Mouse (Mus musculus) midbrain, embryonic 10.5 days (tissue): ENCODE data around the gene Tle4. TPM values are rescaled to one million over a fixed set of nuclear protein-coding genes. Genes with fewer than 3 reads are reported as not detected.

Experiments used
- DNase-seq: peaks from one replicate; pipeline ENCODE4 v3.0.0-alpha.2; 2017; ENCODE audit warnings: low spot score
- H3K27ac ChIP-seq: fragments of 300-500 bp; sonication (generic); replicated peaks from 2 replicates; pipeline ENCODE4 v1.5.1; 2016; ENCODE audit warnings: mild to moderate bottlenecking
- H3K27me3 ChIP-seq: fragments of 300-500 bp; sonication (generic); 2 replicates; pipeline ENCODE4 v1.6.1; 2016; ENCODE audit warnings: low read depth, mild to moderate bottlenecking; ENCODE audit not compliant: poor library complexity, severe bottlenecking
- H3K36me3 ChIP-seq: fragments of 300-500 bp; sonication (generic); 2 replicates; pipeline ENCODE4 v1.6.1; 2016; ENCODE audit warnings: mild to moderate bottlenecking, moderate library complexity
- H3K4me1 ChIP-seq: fragments of 300-500 bp; sonication (generic); 2 replicates; pipeline ENCODE4 v1.6.1; 2016
- H3K4me3 ChIP-seq: fragments of 300-500 bp; sonication (generic); 2 replicates; pipeline ENCODE4 v1.5.1; 2016; ENCODE audit warnings: mild to moderate bottlenecking, moderate library complexity
- H3K9me3 ChIP-seq: fragments of 300-500 bp; sonication (generic); replicated peaks from 2 replicates; pipeline ENCODE4 v1.6.1; 2016; ENCODE audit warnings: mild to moderate bottlenecking
- WGBS: fragments of 180-500 bp; shearing (Covaris S2); methylation state at CpG from one replicate; pipeline ENCODE4 v1.1.7; 2016; 5-methylcytosine and 5-hydroxymethylcytosine counted together
- polyA plus RNA-seq: library from polyadenylated mRNA; unstranded; fragments of >200 nt; fragmentation: Nextera tagmentation; extraction: Ambion mirVana; gene quantifications from 2 replicates; pipeline ENCODE4 v1.2.1, GENCODE M21; 2016

Tle4 gene
- polyA plus RNA-seq, 1 experiment from 2014 or later: 19.0 TPM

DNA sequence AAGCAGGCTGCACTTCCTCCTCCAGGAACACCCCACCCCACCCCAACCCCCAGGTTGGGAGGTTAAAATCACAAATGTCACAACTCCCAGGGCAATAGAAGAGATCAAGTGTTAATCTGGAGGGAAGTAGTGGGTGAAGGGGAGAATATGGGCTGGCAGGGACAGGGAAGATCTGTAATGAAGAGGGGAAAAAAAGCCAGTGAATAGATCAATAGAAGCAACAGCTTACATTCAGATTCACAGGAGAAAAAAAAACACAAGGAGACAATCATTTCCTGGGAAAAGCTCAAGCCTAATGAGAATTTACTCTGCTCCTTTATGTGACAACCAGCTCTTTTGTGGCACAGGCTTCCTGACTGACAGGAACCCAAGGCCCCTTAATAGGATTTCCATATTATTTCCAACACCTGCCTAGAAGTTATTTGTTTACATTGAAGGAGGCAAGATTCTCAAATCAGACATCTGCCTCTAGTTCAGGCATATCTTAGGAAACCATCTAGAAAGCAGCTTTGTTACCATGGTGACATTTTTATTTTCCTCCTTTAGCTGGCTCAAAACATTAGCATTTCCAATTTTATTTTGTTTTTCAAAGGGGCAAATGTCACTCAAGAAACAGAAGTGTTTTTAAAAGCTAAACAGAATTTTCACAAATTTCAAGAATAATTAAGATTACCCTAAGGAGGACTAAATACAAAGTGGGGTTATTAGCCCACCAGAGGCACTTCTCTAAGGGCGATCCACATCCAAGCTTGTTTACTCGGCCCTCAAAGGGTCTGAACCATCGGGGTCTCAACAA, 90.8 kb downstream of the Tle4 start:
- H3K27ac ChIP-seq: 0 out of 2 replicates have a peak overlapping the region, but pooled peaks have one; percentile 1
- H3K4me3 ChIP-seq: no peak overlapping the region
- H3K27me3 ChIP-seq: peaks cover 81% of the 10 kb centered on the region
- H3K36me3 ChIP-seq: peaks cover 17% of the 10 kb centered on the region
- 18% methylated on average over 3 of the region's 3 CpGs for WGBS
- H3K4me1 ChIP-seq: peaks cover 77% of the 10 kb centered on the region
- H3K9me3 ChIP-seq: 0 out of 2 replicates have a peak, but pooled peaks cover 3% of the 10 kb centered on the region
- DNase-seq: peak; percentile 65

DNA sequence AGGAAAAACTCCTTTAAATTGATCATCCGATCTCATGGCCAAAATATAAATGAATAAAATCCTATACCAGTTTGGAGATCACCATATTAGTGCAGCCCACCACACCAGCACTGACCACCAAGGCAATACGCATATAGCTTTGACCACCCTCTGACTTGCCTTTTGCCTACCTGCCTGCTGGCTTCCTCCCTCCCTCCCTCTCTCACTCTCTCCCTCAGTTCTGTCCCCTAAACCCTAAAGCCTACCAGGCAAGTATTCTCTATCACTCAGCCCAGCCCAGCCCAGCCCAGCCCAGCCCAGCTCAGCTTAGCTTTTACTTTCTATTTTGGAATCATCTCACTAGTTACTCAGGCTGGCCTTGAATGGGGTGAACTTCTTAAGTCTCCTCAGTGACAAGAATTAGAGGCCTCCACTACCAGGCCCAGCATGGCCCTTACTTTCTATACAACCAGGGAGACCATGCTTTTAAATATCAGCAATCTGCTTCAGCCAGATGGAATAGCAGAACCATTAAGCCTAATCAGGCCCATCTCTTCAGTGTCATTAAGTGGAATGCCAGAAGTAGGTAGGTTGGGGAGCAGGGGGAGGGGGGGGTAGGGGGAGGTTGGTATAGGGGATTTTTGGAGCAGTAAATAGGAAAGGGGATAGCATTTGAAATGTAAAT, 91.8 kb downstream of the Tle4 start:
- no peak for DNase-seq
- Histone ChIP-seq H3K27ac (peak overlapping the region; percentile 52; the same call in 1 of the 2 replicates), H3K4me3 (no peak overlapping the region), H3K9me3 (0 out of 2 replicates have a peak, but pooled peaks cover 3% of the 10 kb centered on the region), H3K36me3 (peaks cover 9% of the 10 kb centered on the region), H3K4me1 (peaks cover 87% of the 10 kb centered on the region), H3K27me3 (peaks cover 81% of the 10 kb centered on the region)
- WGBS: 61% methylated on average over 2 of the region's 2 CpGs

DNA sequence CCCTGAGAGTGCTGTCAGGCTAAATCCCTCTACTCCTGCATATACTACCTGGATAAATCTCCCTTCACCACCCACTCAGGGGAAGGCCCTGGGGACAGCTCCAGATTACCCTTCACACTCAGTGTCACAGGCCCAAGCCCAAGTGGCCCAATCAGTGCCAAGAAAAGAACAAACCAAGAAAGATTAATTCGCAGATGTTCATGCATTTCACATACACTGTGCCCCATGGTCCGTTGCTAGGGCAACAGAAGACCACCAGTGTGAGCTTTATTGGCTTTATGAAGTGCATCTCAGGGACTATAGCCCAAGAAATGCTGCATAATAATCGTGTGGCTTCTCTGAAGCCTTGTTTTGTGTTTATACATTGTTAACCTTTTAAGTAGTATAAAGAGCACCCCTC, 92.5 kb downstream of the Tle4 start:
- H3K27me3 ChIP-seq: peaks cover 81% of the 10 kb centered on the region

DNA sequence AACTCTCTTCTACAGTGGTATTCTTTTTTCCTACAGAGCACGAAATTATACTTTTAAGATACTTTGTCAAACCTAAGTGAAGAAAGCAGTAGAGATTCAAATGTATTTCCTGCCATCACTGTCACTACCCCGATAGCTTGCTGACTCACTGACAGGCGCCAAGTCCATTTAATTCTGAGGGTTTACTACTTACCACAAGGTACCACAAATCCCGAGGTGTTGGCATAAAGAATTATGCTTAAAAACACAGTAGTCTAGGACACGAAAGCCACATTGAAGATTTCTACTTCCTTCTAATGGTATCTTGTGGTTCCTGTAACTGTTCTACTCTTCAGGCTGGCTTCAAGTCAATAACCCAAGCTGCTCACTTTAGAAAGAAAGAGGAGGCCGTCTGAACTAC, 94.0 kb downstream of the Tle4 start:
- WGBS: 85% methylated on average over 6 of the region's 6 CpGs
- Histone ChIP-seq H3K4me1 (peaks cover 100% of the 10 kb centered on the region), H3K27me3 (peaks cover 81% of the 10 kb centered on the region)

More for the DNA sequence above, 92.5 kb downstream of the Tle4 start:
- Histone ChIP-seq H3K27ac (0 out of 2 replicates have a peak overlapping the region, but pooled peaks have one; percentile 52), H3K36me3 (peaks cover 4% of the 10 kb centered on the region), H3K9me3 (0 out of 2 replicates have a peak, but pooled peaks cover 3% of the 10 kb centered on the region), H3K4me1 (peaks cover 93% of the 10 kb centered on the region), H3K4me3 (peak overlapping the region; percentile 4; the same call in 1 of the 2 replicates)
- DNase-seq: no peak
- 37% methylated on average over 3 of the region's 3 CpGs for WGBS

DNA sequence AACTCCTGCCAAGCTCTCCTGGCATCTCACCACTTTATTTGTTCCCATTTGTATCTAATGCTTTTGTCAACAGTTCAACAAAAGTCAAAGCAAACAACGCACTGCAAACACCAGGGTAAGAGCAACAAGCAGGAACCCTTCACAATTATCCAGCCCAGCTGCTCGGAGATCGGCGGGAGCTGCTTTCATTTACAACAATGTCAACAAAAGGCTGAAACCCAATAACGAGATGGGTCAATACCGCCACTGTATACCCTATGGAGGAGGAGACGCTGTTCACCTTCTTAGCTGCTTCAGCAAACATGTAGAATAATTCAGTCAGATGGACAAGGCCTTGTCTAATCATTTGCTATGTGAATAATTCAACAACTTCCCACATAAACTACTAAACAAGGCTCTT, 95.6 kb downstream of the Tle4 start:
- DNase-seq: no peak
- 0 out of 2 replicates have a peak overlapping the region, but pooled peaks have one; percentile 1 for H3K4me3 ChIP-seq
- H3K27me3 ChIP-seq: peaks cover 89% of the 10 kb centered on the region
- no peak overlapping the region for H3K27ac ChIP-seq
- no peaks in the 10 kb centered on the region for H3K36me3 ChIP-seq
- WGBS: 13% methylated on average over 7 of the region's 7 CpGs
- no peaks in the 10 kb centered on the region for H3K9me3 ChIP-seq
- H3K4me1 ChIP-seq: peaks cover 95% of the 10 kb centered on the region

More for the DNA sequence above, 94.0 kb downstream of the Tle4 start:
- DNase-seq: no peak
- Histone ChIP-seq H3K36me3 (no peaks in the 10 kb centered on the region), H3K4me3 (no peak overlapping the region), H3K27ac (no peak overlapping the region), H3K9me3 (no peaks in the 10 kb centered on the region)

DNA sequence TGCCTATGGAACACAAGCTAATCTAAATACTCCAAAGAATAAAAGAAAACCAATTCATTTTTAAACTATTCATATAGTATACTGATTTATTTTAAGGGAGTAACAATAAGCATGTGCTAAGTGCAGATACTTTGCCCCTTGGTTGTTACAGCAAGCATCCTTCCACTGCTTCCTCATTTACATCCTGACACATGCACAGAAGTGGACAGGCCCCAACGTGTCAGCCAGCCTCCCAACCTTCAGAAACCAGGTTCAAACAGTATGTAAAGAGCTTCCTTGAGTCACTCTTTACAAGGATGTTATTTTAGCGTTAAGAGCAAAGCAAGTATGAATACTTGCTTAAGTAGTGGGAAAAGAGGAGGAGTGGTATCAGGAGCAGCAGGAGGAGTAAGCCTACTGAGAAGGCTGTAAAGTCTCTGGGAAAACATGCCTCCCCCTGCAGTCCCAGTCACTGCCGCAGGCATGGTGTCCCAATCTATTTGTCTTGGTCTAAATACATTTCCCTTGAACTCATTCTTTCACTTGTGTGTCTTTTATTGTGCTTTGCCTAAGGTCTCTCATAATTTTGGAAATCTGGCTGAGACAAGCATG, 97.9 kb downstream of the Tle4 start:
- H3K4me3 ChIP-seq: no peak overlapping the region
- no peaks in the 10 kb centered on the region for H3K9me3 ChIP-seq
- H3K4me1 ChIP-seq: peaks cover 74% of the 10 kb centered on the region
- no peak overlapping the region for H3K27ac ChIP-seq
- WGBS: 24% methylated on average over 3 of the region's 3 CpGs
- no peak for DNase-seq
- 0 out of 2 replicates have a peak, but pooled peaks cover 3% of the 10 kb centered on the region for H3K36me3 ChIP-seq
- H3K27me3 ChIP-seq: peaks cover 87% of the 10 kb centered on the region

DNA sequence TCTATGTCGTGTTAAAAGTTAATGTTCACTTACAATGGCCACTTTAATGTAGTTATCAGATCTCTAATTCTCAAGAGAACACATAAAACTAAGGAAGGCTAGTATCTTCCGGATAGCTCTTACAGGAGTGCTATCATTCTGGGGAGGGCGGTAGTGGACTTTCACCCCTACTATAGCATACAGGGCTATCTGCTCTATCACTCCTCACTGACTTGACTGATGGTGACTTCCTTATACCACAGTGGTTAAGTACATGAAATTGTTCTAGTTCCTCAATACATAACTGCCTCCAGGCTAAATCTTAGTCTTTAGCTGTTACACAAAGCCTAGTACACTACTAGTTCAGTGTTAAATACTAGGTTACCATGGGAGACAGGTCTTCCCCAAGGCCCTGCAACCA, 104.8 kb downstream of the Tle4 start:
- no peak for DNase-seq
- H3K27me3 ChIP-seq: peaks cover 27% of the 10 kb centered on the region
- peaks cover 9% of the 10 kb centered on the region; the same call in 1 of the 2 replicates for H3K36me3 ChIP-seq
- peaks cover 9% of the 10 kb centered on the region; the same call in 1 of the 2 replicates for H3K4me1 ChIP-seq
- H3K9me3 ChIP-seq: no peaks in the 10 kb centered on the region
- 90% methylated on average over 3 of the region's 3 CpGs for WGBS
- no peak overlapping the region for H3K4me3 ChIP-seq
- no peak overlapping the region for H3K27ac ChIP-seq

DNA sequence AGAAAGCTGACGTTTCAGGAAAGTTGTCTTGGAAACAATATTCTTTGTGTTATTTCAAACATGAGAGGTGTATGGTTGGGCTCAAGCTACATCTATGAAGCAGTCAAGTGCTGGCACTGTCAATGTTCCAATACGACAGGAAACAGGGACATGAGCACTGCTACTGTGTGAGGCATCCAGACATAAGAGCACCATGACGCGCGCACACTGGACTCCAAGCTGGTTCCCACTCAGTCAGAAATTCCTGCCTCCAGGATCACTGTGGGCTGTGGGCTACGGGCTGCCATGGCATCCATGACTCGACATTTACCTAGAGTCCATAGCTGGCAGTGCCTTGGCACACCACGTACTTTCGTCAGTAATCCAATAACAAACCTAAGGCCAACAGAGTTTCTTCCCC, 110.7 kb downstream of the Tle4 start:
- Histone ChIP-seq H3K36me3 (no peaks in the 10 kb centered on the region; the same call in 1 of the 2 replicates), H3K27ac (no peak overlapping the region), H3K4me1 (peaks cover 14% of the 10 kb centered on the region), H3K27me3 (no peaks in the 10 kb centered on the region; the same call in 1 of the 2 replicates), H3K9me3 (no peaks in the 10 kb centered on the region), H3K4me3 (no peak overlapping the region)
- DNase-seq: no peak
- 85% methylated on average over 9 of the region's 9 CpGs for WGBS

DNA sequence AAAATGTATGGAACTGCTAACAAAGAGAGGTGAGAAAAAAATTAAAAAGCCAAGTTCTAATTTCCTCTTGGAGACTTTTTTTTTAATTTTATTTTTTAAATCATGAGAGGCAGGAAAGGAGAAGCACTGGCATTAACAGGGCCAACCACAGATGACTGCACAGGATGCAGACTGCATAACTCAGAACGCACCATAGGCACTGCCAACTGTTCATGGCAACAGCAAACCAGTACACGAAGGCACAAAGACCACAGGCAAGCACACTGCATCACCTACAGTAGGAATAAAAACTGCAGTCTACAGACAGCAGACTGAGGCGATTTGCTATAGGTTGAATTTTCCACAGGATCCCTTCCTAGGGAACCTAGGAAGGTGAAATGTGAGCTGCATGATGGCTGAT, 112.7 kb downstream of the Tle4 start:
- 93% methylated on average over 3 of the region's 3 CpGs for WGBS
- H3K4me1 ChIP-seq: peaks cover 22% of the 10 kb centered on the region

DNA sequence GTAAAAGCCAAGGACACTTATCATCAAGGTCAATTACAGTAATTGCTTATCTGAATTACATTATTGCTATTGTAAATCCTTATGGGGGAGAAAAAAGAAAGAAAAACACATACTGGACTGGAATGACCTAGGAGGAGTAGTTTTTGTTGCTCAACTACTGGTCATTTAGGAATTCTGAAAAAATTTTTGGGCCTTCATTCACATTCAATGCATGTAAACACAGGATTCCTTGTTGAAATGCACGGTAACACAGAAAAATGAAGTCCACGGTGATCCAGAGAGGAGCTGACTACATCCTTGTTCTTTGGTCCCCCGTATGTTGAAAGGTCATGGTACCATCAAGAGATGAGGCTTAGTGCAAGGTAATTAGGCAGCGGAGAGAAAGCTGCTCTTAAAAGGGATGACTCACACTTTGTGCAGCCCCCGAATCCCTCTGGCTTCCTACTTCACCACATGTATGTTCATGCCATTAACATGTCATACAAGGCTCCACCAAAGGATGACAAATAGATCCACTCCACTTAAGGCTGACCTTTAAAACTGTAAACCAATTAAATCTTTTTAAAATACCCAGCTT, 115.2 kb downstream of the Tle4 start:
- H3K27me3 ChIP-seq: no peaks in the 10 kb centered on the region; the same call in 1 of the 2 replicates
- no peak overlapping the region for H3K4me3 ChIP-seq
- H3K27ac ChIP-seq: no peak overlapping the region
- 76% methylated on average over 5 of the region's 5 CpGs for WGBS
- DNase-seq: no peak
- no peaks in the 10 kb centered on the region for H3K9me3 ChIP-seq
- H3K36me3 ChIP-seq: no peaks in the 10 kb centered on the region
- peaks cover 29% of the 10 kb centered on the region for H3K4me1 ChIP-seq

More for the DNA sequence above, 112.7 kb downstream of the Tle4 start:
- Histone ChIP-seq H3K36me3 (no peaks in the 10 kb centered on the region), H3K27ac (no peak overlapping the region), H3K27me3 (no peaks in the 10 kb centered on the region; the same call in 1 of the 2 replicates), H3K9me3 (no peaks in the 10 kb centered on the region), H3K4me3 (no peak overlapping the region)
- DNase-seq: no peak

DNA sequence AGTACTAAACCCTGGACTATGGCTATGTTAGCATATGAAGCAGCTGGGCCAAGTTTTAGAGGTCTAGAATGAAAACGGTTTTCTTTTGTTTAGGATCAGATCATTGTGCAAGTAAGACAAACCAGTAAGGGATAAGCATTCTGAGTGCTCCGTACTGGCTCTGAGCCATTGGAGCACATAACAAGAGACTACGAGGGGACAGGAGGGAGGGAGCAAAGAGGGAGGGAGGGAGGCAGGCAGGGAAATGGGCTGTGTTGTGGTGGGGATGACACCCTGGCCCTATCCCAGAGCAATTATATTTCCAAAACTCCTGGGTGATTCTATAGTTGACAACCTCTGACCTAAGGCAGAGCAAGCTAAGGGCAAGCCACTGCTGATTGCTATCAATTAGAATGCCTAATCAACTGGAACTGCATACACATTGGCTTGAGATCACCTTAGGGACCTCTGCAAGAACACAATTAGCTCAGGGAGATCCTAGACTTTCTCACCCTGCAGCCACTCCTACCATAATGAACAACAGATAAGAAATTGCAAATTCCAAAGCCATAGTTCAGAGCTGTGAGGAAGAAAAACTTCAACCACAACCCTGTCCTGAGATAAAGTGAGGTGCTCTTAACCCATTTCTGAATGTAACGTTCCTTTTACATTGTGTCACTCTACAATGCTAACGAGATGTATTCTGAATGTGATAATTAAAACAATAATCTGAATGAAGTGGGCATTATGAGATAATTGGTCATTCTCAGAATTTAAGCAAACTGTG, 115.9 kb downstream of the Tle4 start:
- H3K4me1 ChIP-seq: peaks cover 25% of the 10 kb centered on the region

DNA sequence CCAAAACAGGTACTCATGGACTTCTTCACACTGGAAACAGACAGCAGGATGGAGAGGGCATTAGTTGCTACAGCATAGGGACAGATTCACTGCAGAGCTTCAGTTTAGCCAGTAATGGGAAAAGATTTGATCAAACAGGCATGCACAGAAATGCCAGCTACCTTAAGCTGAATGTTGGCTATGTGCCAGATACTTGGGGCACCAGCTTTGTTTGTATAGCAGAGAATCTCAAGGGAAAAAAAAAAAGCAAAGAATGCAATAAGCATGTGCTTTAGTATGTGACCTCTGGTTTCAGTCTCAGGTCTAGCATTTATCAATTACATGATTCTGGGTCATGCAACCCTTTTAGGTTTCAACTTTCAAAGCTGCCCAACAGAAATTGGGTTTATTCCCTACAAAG, 118.1 kb downstream of the Tle4 start:
- H3K27me3 ChIP-seq: no peaks in the 10 kb centered on the region; the same call in 1 of the 2 replicates
- H3K9me3 ChIP-seq: no peaks in the 10 kb centered on the region
- DNase-seq: no peak
- no peaks in the 10 kb centered on the region for H3K36me3 ChIP-seq
- H3K4me1 ChIP-seq: peaks cover 25% of the 10 kb centered on the region
- no peak overlapping the region for H3K4me3 ChIP-seq
- no peak overlapping the region for H3K27ac ChIP-seq

More for the DNA sequence above, 115.9 kb downstream of the Tle4 start:
- H3K36me3 ChIP-seq: no peaks in the 10 kb centered on the region
- H3K9me3 ChIP-seq: no peaks in the 10 kb centered on the region
- no peak overlapping the region for H3K27ac ChIP-seq
- H3K27me3 ChIP-seq: no peaks in the 10 kb centered on the region; the same call in 1 of the 2 replicates
- WGBS: 46% methylated on average over 5 of the region's 5 CpGs
- H3K4me3 ChIP-seq: no peak overlapping the region
- no peak for DNase-seq
